Mouse (Mus musculus) left cerebral cortex, postnatal 10 days (tissue): ENCODE measurements around the gene Agfg1. TPM values are rescaled to one million over a fixed set of nuclear protein-coding genes. Genes with fewer than 3 reads are reported as not detected.

Source experiments
- microRNA-seq: library from miRNA; unstranded; fragments of <30 nt; microRNA quantifications from one replicate; pipeline ENCODE4 v1.2.0, GENCODE M21; 2022
- total RNA-seq, 2 experiments: library from RNA; stranded (reverse); gene quantifications; 2 replicates each; pipeline ENCODE4 v1.2.3; 2021

Agfg1 gene
- total RNA-seq, 2 experiments from 2014 or later = 82.3 to 86.3 TPM

Small RNA genes lying within 50 kb of the gene (microRNA-seq; reads per million reads assigned to microRNA genes)
- not detected for gene Gm22396

Other genes with a start within 250 kb of the Agfg1 start
- 100 to 1,000 TPM; 291 to 295 TPM for gene Mff, start 114.6 kb upstream of the Agfg1 start, total RNA-seq
- not detected for gene Tm4sf20, start 71.0 kb upstream of the Agfg1 start, total RNA-seq
- gene Gm47791, start 68.2 kb upstream of the Agfg1 start, total RNA-seq = not detected
- gene A030005L19Rik, start 73.8 kb downstream of the Agfg1 start, total RNA-seq = under 1 TPM; 0.47 to 0.73 TPM
- gene A030014E15Rik, start 85.4 kb downstream of the Agfg1 start, total RNA-seq = not detected
- gene Gm6217, start 91.9 kb downstream of the Agfg1 start, total RNA-seq = not detected
- not detected for gene A030003K21Rik, start 103.9 kb downstream of the Agfg1 start, total RNA-seq
- not detected for gene Gm7544, start 116.5 kb downstream of the Agfg1 start, total RNA-seq
- gene Gm47955, start 120.8 kb downstream of the Agfg1 start, total RNA-seq = not detected
- gene Gm47959, start 161.1 kb downstream of the Agfg1 start, total RNA-seq = not detected
- 1 to 10 TPM; 1.4 to 1.7 TPM for gene Slc19a3, start 199.0 kb downstream of the Agfg1 start, total RNA-seq
- gene Krtap28-10, start 203.0 kb downstream of the Agfg1 start, total RNA-seq = not detected
- not detected for gene Gm47969, start 205.4 kb downstream of the Agfg1 start, total RNA-seq
- gene A030005K14Rik, start 219.9 kb downstream of the Agfg1 start, total RNA-seq = not detected
- gene Krtap28-13, start 221.4 kb downstream of the Agfg1 start, total RNA-seq = not detected